Mouse (Mus musculus): ENCODE measurements around the gene Tln2. TPM values are rescaled to one million over a fixed set of nuclear protein-coding genes. Genes with fewer than 3 reads are reported as not detected.

Tln2 gene
- polyA plus RNA-seq, 1 experiment: 17.0 TPM

GRCm38 (mm10) chr9:67240456-67240855 is 319.0 kb downstream of the Tln2 start:
- Histone ChIP-seq H3K9ac (ENCODE audit: low read depth, poor library complexity, severe bottlenecking) (no peak overlapping the region), H3K27me3 (ENCODE audit: control insufficient read depth, insufficient read depth, low read length, poor library complexity, severe bottlenecking) (no peaks in the 10 kb centered on the region), H3K4me3 (ENCODE audit: low read depth, low read length) (no peak overlapping the region), H3K9me3 (replicated peaks; ENCODE audit: control insufficient read depth, insufficient read depth, low read length, poor library complexity, severe bottlenecking) (no peaks in the 10 kb centered on the region), H3K4me1 (ENCODE audit: control insufficient read depth, insufficient read depth, low read length) (no peaks in the 10 kb centered on the region), H3K27ac (ENCODE audit: insufficient read depth, low read length) (no peak overlapping the region), H3K36me3 (ENCODE audit: control insufficient read depth, insufficient read depth, low read length, poor library complexity, severe bottlenecking) (no peaks in the 10 kb centered on the region)
- TF ChIP-seq CTCF (IDR thresholded peaks at IDR 0.05; ENCODE audit: low read depth, low read length): no peak
- no peak for TF ChIP-seq POLR2A (IDR thresholded peaks at IDR 0.05; ENCODE audit: insufficient read depth, low read length)
- no peak for TF ChIP-seq EP300 (IDR thresholded peaks at IDR 0.05; ENCODE audit: insufficient read depth, low read depth, low read length)

- Histone ChIP-seq H3K9me3 (replicated peaks; ENCODE audit: control insufficient read depth, insufficient read depth, low read length, poor library complexity, severe bottlenecking) (no peaks in the 10 kb centered on the region), H3K4me1 (ENCODE audit: control insufficient read depth, insufficient read depth, low read length) (no peaks in the 10 kb centered on the region), H3K27ac (ENCODE audit: insufficient read depth, low read length) (no peak overlapping the region), H3K27me3 (ENCODE audit: control insufficient read depth, insufficient read depth, low read length, poor library complexity, severe bottlenecking) (no peaks in the 10 kb centered on the region), H3K9ac (ENCODE audit: low read depth, poor library complexity, severe bottlenecking) (no peak overlapping the region), H3K36me3 (ENCODE audit: control insufficient read depth, insufficient read depth, low read length, poor library complexity, severe bottlenecking) (no peaks in the 10 kb centered on the region), H3K4me3 (ENCODE audit: low read depth, low read length) (no peak overlapping the region)
- TF ChIP-seq EP300 (IDR thresholded peaks at IDR 0.05; ENCODE audit: insufficient read depth, low read depth, low read length): peak; percentile 89
- TF ChIP-seq POLR2A (IDR thresholded peaks at IDR 0.05; ENCODE audit: insufficient read depth, low read length): no peak
These were observed 322.5 kb downstream of the Tln2 start for GRCm38 (mm10) chr9:67236987-67237386.

- TF ChIP-seq POLR2A (IDR thresholded peaks at IDR 0.05; ENCODE audit: insufficient read depth, low read length) (no peak), EP300 (IDR thresholded peaks at IDR 0.05; ENCODE audit: insufficient read depth, low read depth, low read length) (no peak), CTCF (IDR thresholded peaks at IDR 0.05; ENCODE audit: low read depth, low read length) (no peak)
- Histone ChIP-seq H3K27ac (ENCODE audit: insufficient read depth, low read length) (no peak overlapping the region), H3K9me3 (replicated peaks; ENCODE audit: control insufficient read depth, insufficient read depth, low read length, poor library complexity, severe bottlenecking) (no peaks in the 10 kb centered on the region), H3K4me3 (ENCODE audit: low read depth, low read length) (no peak overlapping the region), H3K36me3 (ENCODE audit: control insufficient read depth, insufficient read depth, low read length, poor library complexity, severe bottlenecking) (no peaks in the 10 kb centered on the region), H3K9ac (ENCODE audit: low read depth, poor library complexity, severe bottlenecking) (no peak overlapping the region), H3K4me1 (ENCODE audit: control insufficient read depth, insufficient read depth, low read length) (no peaks in the 10 kb centered on the region), H3K27me3 (ENCODE audit: control insufficient read depth, insufficient read depth, low read length, poor library complexity, severe bottlenecking) (no peaks in the 10 kb centered on the region)
These were observed 323.9 kb downstream of the Tln2 start for GRCm38 (mm10) chr9:67235441-67236217.

- Histone ChIP-seq H3K4me3 (ENCODE audit: low read depth, low read length) (no peak overlapping the region), H3K27ac (ENCODE audit: insufficient read depth, low read length) (no peak overlapping the region), H3K27me3 (ENCODE audit: control insufficient read depth, insufficient read depth, low read length, poor library complexity, severe bottlenecking) (no peaks in the 10 kb centered on the region), H3K9ac (ENCODE audit: low read depth, poor library complexity, severe bottlenecking) (no peak overlapping the region), H3K4me1 (ENCODE audit: control insufficient read depth, insufficient read depth, low read length) (no peaks in the 10 kb centered on the region), H3K36me3 (ENCODE audit: control insufficient read depth, insufficient read depth, low read length, poor library complexity, severe bottlenecking) (no peaks in the 10 kb centered on the region), H3K9me3 (replicated peaks; ENCODE audit: control insufficient read depth, insufficient read depth, low read length, poor library complexity, severe bottlenecking) (peaks cover 5% of the 10 kb centered on the region; the same call in 1 of the 2 replicates)
- no peak for TF ChIP-seq POLR2A (IDR thresholded peaks at IDR 0.05; ENCODE audit: insufficient read depth, low read length)
- TF ChIP-seq EP300 (IDR thresholded peaks at IDR 0.05; ENCODE audit: insufficient read depth, low read depth, low read length): no peak
These were observed 330.5 kb downstream of the Tln2 start for GRCm38 (mm10) chr9:67229033-67229432.

- Histone ChIP-seq H3K4me3 (ENCODE audit: low read depth, low read length) (no peak overlapping the region), H3K4me1 (ENCODE audit: control insufficient read depth, insufficient read depth, low read length) (no peaks in the 10 kb centered on the region), H3K27ac (ENCODE audit: insufficient read depth, low read length) (no peak overlapping the region)
These were observed 339.1 kb downstream of the Tln2 start for GRCm38 (mm10) chr9:67220388-67220787.

GRCm38 (mm10) chr9:67218001-67218400 is 341.5 kb downstream of the Tln2 start:
- no peak overlapping the region for H3K4me3 ChIP-seq (ENCODE audit: low read depth, low read length)
- no peaks in the 10 kb centered on the region for H3K9me3 ChIP-seq (replicated peaks; ENCODE audit: control insufficient read depth, insufficient read depth, low read length, poor library complexity, severe bottlenecking)
- H3K36me3 ChIP-seq (ENCODE audit: control insufficient read depth, insufficient read depth, low read length, poor library complexity, severe bottlenecking): no peaks in the 10 kb centered on the region
- H3K27ac ChIP-seq (ENCODE audit: insufficient read depth, low read length): no peak overlapping the region
- TF ChIP-seq CTCF (IDR thresholded peaks at IDR 0.05; ENCODE audit: low read depth, low read length) (no peak), EP300 (IDR thresholded peaks at IDR 0.05; ENCODE audit: insufficient read depth, low read depth, low read length) (no peak), POLR2A (IDR thresholded peaks at IDR 0.05; ENCODE audit: insufficient read depth, low read length) (no peak)
- no peaks in the 10 kb centered on the region for H3K27me3 ChIP-seq (ENCODE audit: control insufficient read depth, insufficient read depth, low read length, poor library complexity, severe bottlenecking)
- H3K9ac ChIP-seq (ENCODE audit: low read depth, poor library complexity, severe bottlenecking): no peak overlapping the region
- peaks cover 4% of the 10 kb centered on the region for H3K4me1 ChIP-seq (ENCODE audit: control insufficient read depth, insufficient read depth, low read length)

More at GRCm38 (mm10) chr9:67220388-67220787, 339.1 kb downstream of the Tln2 start:
- no peaks in the 10 kb centered on the region for H3K27me3 ChIP-seq (ENCODE audit: control insufficient read depth, insufficient read depth, low read length, poor library complexity, severe bottlenecking)
- H3K9ac ChIP-seq (ENCODE audit: low read depth, poor library complexity, severe bottlenecking): no peak overlapping the region
- peak; percentile 59 for TF ChIP-seq CTCF (IDR thresholded peaks at IDR 0.05; ENCODE audit: low read depth, low read length)
- no peak for TF ChIP-seq EP300 (IDR thresholded peaks at IDR 0.05; ENCODE audit: insufficient read depth, low read depth, low read length)
- H3K36me3 ChIP-seq (ENCODE audit: control insufficient read depth, insufficient read depth, low read length, poor library complexity, severe bottlenecking): no peaks in the 10 kb centered on the region
- H3K9me3 ChIP-seq (replicated peaks; ENCODE audit: control insufficient read depth, insufficient read depth, low read length, poor library complexity, severe bottlenecking): no peaks in the 10 kb centered on the region

All from ES-Bruce4 (cell line).